Mouse (Mus musculus) naive thymus-derived CD4-positive, alpha-beta T cell, adult 2 months (primary cell): Measurements from ENCODE around the gene Clcn1.

ENCODE experiments used
- DNase-seq: peaks from one replicate; pipeline ENCODE4 v3.0.0-alpha.2; 2011; ENCODE audit warnings: low read depth

The Clcn1 gene

DNA sequence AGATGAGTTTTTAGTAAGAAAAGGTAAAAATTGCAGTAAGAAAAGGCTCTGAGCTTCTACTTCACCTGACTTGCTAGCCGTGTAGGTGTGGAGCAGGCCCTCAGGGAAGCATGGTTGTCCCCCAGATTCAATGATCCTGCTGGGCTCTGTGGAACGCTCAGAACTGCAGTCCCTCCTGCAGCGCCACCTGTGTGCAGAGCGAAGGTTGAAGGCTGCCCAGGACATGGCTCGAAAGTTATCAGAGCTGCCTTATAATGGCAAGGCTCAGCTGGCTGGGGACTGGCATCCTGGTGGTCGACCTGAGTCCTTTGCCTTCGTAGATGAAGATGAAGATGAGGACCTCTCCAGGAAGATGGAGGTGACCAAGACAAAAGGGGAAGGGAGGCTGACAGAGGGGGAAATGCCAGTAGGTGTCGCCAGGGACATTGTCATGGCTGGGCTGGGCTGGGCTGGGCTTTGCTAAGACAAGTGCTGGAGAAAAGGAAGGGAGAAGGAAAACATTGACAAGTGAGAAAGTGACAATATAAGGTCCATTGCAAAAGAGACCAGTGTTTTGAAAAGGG, 23.4 kb downstream of the Clcn1 start:
- DNase-seq: no peak

DNA sequence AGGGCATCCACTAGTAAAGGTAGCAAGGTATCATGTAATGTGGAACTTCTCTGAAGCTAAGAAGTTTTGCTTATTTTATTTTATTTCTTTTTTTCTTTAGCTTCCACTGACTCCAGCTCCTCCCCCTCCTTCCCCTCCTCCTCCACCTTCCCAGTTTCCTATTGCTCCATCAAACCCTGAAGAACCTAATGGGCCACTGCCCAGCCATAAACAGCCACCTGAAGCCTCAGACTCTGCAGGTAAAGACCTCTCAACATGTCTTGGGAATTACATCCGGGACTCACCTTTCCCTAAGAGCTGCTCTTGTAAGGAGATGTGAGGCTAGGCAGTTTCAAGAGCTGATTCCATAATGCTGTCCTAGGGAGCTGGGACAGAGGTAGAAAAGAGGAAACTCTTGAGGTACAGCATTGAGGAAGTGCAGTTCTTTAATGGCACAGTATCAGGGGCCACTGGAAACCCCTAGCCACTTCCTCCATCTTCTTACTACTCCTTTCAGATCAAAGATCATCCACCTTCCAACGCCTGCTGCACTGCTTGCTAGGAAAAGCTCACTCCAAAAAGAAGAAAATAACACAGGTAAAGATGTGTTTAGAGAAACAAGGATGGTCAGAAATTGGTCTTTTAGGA, 24.1 kb downstream of the Clcn1 start:
- DNase-seq: no peak

DNA sequence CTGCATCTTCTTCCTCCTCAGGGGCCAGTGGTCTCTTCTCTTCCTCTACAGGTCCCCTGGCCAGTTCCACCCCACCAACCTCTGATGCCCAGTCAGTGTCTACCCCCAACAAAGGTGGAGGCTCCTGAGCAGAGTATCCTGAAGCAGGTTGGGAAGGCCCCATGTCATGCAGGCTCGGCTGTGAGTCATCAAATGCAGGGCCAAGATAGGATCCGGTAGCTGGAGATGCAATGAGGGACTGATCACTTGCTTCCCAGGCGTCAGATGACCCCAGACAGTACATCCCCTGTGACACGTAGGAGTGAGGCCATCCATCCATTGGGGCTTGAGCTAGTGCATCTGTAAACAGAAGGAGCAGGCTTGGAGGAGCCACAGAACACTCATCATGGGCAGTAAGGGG, 31.8 kb downstream of the Clcn1 start:
- DNase-seq: no peak

DNA sequence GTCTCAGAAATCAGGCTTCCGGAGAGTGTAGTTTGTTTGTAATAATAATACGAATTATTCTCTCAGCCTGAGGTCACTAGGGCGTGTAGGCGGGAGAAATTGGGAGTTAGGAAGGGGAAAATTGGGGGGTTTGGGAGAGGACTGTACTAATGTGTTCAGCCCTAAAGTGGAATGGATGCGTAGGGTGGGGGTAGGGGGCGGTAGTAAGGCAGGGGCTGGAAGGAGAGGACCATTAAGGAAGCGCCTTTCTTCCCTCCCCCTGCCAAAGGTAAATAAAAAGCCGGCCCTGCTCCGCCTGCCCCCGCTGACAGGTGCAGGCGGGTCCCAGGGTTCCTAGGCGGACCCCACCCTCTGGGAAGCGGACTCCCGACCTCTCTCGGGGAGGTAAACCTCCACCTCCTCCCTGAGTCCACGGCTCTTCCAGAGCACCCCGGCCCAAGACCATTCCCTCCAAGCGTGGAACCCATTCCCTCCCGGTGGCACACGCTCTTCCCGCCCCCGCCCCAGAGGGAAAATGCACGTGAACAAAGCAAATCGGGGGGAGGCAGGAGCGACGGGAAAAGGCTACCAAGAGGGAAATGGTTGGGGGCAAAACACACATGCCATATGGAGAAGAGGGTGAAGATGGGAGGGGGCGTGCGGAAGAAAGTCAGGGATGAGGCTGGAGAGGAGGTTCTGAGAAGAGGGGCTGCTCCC, 37.0 kb downstream of the Clcn1 start:
- no peak for DNase-seq

GRCm38 (mm10) chr6:42324067-42324481, 37.6 kb downstream of the Clcn1 start:
- no peak for DNase-seq

DNA sequence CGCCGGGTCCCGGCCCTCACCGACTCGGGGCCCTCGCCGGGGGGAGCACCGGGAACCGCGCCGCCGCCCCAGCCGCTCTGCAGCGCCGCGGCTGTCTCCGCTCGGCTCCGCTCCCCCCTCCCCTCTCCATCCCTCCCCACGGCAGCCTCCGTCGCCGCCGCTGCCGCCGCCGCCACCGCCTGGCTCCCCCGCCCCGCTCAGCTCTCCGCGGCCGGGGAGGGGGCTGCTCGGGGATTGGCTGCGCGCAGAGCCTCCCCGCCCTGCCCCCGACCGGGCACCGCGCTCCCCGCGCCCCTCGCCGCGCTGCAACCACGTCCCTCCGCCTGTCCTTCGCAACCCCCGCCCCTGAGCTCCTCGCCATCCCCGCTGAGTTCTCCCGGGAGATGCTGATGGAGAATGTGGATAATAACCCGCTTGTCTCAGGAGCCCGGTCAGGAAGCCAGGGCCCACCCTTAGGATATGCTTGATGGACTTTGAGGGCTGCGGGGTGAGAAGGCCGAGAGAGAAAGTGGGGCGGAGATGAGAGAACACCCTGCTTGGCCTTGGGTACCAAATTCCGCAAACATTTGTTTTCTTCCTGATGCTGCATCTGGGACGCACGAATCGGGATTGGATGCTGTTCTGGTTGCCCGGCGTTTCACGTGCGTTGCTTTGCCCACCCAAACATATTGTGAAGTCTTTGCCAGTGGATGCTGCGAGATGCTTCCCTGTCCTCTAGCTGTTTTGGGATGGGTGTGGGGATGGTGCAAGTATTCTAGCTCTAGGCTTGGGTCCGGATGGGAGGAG, 38.2 kb downstream of the Clcn1 start, which contains the start of gene Fam131b:
TSS of gene Fam131b (minus strand) at position 162 of the 786 bp plus-strand sequence.
- peak; percentile 62 for DNase-seq

- DNase-seq: peak; percentile 88
Observed at GRCm38 (mm10) chr6:42325268-42325609, 38.8 kb downstream of the Clcn1 start.

- no peak for DNase-seq
Observed at GRCm38 (mm10) chr6:42326509-42326908, 40.0 kb downstream of the Clcn1 start.

DNA sequence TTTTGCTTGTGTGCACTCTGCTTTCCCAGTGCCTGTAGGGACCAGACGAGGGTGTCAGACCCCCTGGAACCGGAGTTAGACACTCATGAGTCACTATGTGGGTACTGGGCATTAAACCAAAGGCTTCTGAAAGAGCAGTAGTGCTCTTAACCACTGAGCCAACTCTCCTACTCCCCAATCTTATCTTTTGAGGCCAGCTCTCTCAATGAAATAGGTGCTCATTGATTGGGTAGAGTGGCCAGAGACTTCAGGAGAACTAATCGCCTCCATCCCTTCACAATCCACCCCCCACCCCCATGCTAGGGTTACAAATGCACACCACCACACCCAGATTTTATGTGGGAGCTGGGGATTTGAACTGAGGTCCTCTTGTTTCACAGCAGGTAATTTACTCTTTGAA, 42.3 kb downstream of the Clcn1 start:
- DNase-seq: no peak

DNA sequence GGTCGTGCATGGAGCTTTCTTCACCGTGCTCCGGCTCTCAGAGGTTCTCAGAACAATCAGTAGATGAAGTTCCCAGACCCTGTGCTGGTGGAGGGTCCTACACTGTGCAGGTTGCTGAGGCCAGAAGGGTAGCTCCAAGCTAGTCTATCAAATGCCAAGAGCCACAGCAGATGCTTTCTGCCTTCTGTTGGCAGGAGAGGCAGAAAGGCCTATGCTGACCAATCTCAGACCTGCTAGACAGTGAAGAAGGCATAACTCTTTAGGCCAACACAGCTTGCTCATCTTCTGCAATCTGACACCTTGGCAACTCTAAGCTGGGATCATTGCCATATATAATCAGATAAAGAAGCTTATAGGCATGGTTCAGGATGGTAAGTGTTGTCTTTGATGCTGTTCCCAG, 43.7 kb downstream of the Clcn1 start:
- DNase-seq: no peak

- no peak for DNase-seq
Observed at GRCm38 (mm10) chr6:42330946-42331345, 44.5 kb downstream of the Clcn1 start.

- DNase-seq: no peak
Observed at GRCm38 (mm10) chr6:42339189-42339588, 52.7 kb downstream of the Clcn1 start.

GRCm38 (mm10) chr6:42339981-42340380, 53.5 kb downstream of the Clcn1 start:
- no peak for DNase-seq

DNA sequence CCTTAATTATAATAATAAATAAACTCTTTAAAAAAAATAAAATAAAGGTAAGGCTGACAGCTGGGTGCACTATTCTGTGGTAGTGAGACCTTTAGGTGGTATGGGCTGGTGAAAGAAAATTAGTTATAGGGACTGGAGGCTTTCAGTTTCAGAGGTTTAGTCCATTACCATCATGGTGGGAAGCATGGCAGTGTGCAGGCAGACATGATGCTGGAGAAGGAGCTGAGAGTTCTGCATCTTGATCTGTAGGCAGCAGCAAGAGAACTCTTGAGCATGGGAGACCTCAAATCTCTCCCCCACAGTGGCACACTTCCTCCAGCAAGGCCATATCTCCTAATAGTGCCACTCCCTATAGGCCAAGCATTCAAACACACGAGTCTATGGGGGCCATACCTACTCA, 55.7 kb downstream of the Clcn1 start:
- no peak for DNase-seq

- peak; percentile 70 for DNase-seq
Observed at GRCm38 (mm10) chr6:42343361-42344120, 57.1 kb downstream of the Clcn1 start.

GRCm38 (mm10) chr6:42344255-42344654, 57.8 kb downstream of the Clcn1 start:
- DNase-seq: no peak

DNA sequence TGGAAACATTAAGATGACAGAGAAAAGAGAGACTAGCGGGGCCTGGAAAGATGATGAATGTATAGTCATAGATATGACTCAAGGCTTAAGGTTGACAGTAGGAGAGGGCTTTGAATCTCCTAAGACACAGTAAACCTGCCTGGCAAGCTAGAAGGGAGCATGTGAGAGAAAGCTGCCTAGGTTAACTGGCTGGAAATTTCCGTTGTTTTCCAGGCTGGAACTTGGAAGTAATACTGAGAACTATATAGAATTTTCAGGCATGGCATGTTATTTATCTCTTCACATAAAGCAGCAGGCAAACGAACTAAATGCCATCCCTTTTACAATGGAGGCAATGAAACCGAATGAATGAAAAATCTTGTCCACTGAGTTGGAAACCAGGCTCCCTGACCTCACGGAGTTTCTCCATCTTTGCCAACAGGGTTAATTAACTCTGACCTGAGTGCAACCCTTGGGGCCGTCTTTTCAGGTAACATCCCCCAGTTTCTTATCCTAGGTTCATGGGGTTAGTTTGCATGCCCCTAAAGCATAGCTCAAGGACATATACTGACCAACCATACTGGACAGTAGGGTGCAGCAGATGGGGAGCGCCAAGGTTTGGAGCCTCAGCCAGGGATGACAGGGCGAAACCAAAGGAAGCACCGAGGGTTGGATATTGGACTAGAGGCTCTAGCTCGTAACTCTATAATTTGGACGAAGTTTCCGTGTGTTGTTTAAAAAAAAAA, 62.0 kb downstream of the Clcn1 start:
- DNase-seq: no peak

DNA sequence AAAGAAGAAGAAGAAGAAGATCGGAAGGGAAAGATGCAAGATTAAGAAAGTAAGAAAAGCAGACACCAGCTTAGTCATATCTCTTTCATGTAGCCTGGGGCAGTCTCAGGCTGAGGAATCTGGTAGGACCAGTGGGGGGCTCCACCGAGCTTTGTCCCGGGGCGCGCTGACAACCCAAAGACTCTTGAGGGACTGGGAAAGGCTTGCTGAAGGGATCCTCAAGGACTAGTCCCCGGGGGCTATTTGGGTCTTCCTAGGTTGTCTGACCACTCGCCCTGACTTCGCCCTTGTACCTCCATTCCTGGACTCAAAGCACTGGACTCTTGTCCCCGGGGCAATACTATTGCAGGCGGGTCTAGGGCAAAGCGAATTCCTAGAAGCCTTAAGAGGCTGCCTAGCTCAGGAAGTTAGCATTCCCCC, 62.5 kb downstream of the Clcn1 start:
- peak; percentile 77 for DNase-seq

GRCm38 (mm10) chr6:42349426-42350020, 63.0 kb downstream of the Clcn1 start, which contains the start of gene Zyx:
Gene Zyx (plus strand): TSS chr6:42349630.
- DNase-seq: peak; percentile 83

GRCm38 (mm10) chr6:42350021-42350967, 63.8 kb downstream of the Clcn1 start:
- no peak for DNase-seq
